Mouse (Mus musculus): ENCODE results near the gene Tpr. TPM values are rescaled to one million over a fixed set of nuclear protein-coding genes. Genes with fewer than 3 reads are reported as not detected.

The Tpr gene
- total and polyA plus RNA-seq, 2 experiments from 2014 or later, result 70.8 to 137 TPM

DNA sequence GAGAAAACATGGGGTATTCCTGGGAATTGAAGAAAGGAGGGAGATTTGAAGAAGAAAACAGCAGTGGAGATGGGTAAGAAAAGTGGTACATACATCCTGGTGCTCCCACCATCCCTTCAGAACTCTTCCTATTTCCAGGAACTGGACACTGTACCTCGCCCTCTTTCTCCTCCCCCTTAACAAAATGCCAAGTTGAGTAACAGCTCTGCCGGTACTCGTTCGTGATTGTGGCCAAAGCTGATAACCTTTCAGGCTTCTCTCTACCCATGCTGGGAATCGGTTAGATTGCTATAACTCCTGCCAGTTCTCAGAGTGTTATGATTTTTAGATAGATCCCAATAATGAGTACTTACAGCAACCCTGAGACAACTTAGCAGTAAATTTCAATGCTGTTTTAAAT is 66.3 kb downstream of the Tpr start:
- DNase-seq (ENCODE audit: low spot score) (no peak), ATAC-seq (no peak)
- no peak for TF ChIP-seq CTCF (IDR thresholded peaks at IDR 0.05; ENCODE audit: low read depth)
- H3K27ac ChIP-seq, result no peak overlapping the region
- no peaks in the 10 kb centered on the region for H3K4me1 ChIP-seq (ENCODE audit: insufficient read depth, low read length)
- WGBS, result 92% methylated on average over 5 of the region's 5 CpGs
- H3K4me3 ChIP-seq (ENCODE audit: low read length), result no peak overlapping the region
- no peaks in the 10 kb centered on the region for H3K27me3 ChIP-seq (ENCODE audit: insufficient read depth, low read length)
- H3K36me3 ChIP-seq (ENCODE audit: insufficient read depth, low read length), result no peaks in the 10 kb centered on the region
- H3K4me2 ChIP-seq (ENCODE audit: low read depth, low read length), result no peak overlapping the region
- no peaks in the 10 kb centered on the region for H3K9me3 ChIP-seq (ENCODE audit: low read length)
- no peak overlapping the region for H3K9ac ChIP-seq (replicated peaks; ENCODE audit: low read length)

DNA sequence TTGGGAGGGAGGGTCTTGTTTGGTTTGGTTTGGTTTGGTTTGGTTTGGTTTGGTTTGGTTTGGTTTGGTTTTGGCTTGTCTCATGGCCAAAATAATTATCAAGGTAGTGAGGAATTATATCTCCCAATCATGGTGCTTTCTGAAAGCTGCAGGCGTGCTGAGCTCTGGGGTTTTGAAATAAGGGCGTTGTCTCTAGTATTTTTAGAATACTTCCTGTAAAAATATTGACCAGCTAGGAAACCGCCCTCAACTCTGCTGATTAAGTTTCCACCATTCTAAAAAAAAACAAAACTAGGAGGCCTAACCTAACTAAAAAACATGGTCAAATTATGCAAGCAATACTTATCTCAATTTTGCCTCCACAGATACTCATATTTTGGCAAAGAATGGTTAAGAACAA is 67.0 kb downstream of the Tpr start:
- Histone ChIP-seq H3K4me3 (ENCODE audit: low read length) (no peak overlapping the region), H3K36me3 (ENCODE audit: insufficient read depth, low read length) (no peaks in the 10 kb centered on the region), H3K27ac (no peak overlapping the region), H3K4me2 (ENCODE audit: low read depth, low read length) (no peak overlapping the region), H3K4me1 (ENCODE audit: insufficient read depth, low read length) (no peaks in the 10 kb centered on the region), H3K9ac (replicated peaks; ENCODE audit: low read length) (no peak overlapping the region), H3K9me3 (ENCODE audit: low read length) (no peaks in the 10 kb centered on the region), H3K27me3 (ENCODE audit: insufficient read depth, low read length) (no peaks in the 10 kb centered on the region)
- no peak for TF ChIP-seq CTCF (IDR thresholded peaks at IDR 0.05; ENCODE audit: low read depth)
- WGBS, result 87% methylated on average over 3 of the region's 3 CpGs
- ATAC-seq, result no peak
- no peak for DNase-seq (ENCODE audit: low spot score)

DNA sequence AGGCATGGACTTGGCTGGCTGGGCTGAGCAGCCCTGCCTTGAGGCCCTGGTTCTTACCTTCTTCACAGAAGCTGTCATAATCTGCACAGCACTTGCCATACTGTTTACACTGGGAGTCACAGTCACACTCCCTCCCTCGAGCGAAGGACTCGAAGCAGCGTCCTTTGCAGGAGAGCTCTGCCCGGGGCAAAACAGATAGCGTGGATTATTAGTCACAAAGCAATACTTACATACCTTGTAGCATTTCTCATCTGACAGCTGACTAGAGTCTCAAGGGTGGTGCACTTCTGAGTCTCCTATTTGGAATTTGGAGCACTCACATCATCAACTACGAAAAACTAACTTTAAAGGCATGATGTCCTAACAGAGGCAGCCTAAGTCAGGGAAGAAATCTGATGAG is 68.0 kb downstream of the Tpr start:
- Histone ChIP-seq H3K4me1 (ENCODE audit: insufficient read depth, low read length) (no peaks in the 10 kb centered on the region), H3K27ac (no peak overlapping the region), H3K27me3 (ENCODE audit: insufficient read depth, low read length) (no peaks in the 10 kb centered on the region), H3K9ac (replicated peaks; ENCODE audit: low read length) (no peak overlapping the region), H3K9me3 (ENCODE audit: low read length) (no peaks in the 10 kb centered on the region), H3K4me3 (ENCODE audit: low read length) (no peak overlapping the region), H3K36me3 (ENCODE audit: insufficient read depth, low read length) (no peaks in the 10 kb centered on the region), H3K4me2 (ENCODE audit: low read depth, low read length) (no peak overlapping the region)
- no peak for TF ChIP-seq CTCF (IDR thresholded peaks at IDR 0.05; ENCODE audit: low read depth)
- ATAC-seq, result no peak
- DNase-seq (ENCODE audit: low spot score), result no peak
- 82% methylated on average over 7 of the region's 7 CpGs for WGBS

DNA sequence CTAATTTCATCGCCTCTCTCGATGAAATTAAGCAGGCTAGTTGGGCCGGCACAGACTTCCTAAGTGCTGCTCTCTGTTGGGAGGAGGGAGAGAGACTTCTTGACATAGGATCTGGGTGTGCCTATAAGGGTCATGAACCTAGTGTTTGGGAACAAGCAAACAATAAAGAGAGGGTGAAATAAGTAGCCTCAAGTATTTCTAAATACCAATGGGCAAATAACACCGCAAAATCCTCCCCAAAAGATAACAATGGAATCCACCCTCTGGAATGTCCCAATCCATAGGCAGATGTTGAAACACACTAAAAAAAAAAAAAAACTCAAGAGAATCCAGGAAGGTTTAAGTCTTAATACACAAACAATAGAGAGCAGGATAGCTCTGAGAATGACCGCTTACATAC is 70.4 kb downstream of the Tpr start:
- TF ChIP-seq CTCF (IDR thresholded peaks at IDR 0.05; ENCODE audit: low read depth), result no peak
- H3K9me3 ChIP-seq (ENCODE audit: low read length), result no peaks in the 10 kb centered on the region

DNA sequence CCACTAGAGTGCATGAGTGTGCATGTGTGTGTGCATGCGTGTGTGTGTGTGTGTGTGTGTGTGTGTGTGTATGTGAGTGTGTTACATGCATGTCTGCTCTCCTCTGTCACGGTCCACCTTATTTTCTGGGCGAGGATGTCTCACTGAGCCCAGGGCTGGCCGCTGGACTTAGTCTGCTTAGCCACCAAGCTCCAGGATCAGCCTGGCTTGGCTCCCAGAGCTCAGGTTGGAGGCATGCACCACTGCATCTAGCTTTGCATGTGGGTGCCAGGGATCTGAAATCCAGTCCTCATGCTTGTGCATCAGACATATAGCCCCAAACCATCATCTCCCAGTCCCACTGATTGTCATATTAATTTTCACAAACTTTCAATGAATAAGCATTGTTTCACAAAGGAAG is 71.1 kb downstream of the Tpr start:
- WGBS, result 94% methylated on average over 4 of the region's 4 CpGs

More for the DNA sequence above, 70.4 kb downstream of the Tpr start:
- Histone ChIP-seq H3K4me3 (ENCODE audit: low read length) (no peak overlapping the region), H3K4me2 (ENCODE audit: low read depth, low read length) (no peak overlapping the region), H3K9ac (replicated peaks; ENCODE audit: low read length) (no peak overlapping the region), H3K27ac (no peak overlapping the region), H3K4me1 (ENCODE audit: insufficient read depth, low read length) (no peaks in the 10 kb centered on the region), H3K36me3 (ENCODE audit: insufficient read depth, low read length) (no peaks in the 10 kb centered on the region), H3K27me3 (ENCODE audit: insufficient read depth, low read length) (no peaks in the 10 kb centered on the region)
- 86% methylated on average over 5 of the region's 5 CpGs for WGBS
- ATAC-seq (no peak), DNase-seq (ENCODE audit: low spot score) (no peak)

DNA sequence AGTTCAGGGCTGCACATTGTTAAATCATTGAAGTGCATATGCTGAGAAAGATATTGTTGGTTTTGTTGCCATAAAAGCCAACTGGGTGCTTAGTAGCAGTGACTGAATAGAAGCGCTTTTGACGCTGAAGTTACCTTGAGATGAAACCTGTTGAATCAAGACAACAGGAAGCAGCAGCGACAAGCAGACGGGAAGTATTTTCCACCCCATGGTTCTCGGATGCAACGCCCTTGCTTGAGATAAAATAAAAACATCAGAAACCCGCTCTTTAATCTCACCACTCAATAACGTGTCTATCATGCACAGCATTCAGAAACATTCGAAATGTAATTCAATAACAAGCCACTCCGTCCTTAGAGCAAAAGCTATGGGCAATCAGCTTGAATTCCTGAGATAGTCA is 72.7 kb downstream of the Tpr start:
- H3K27ac ChIP-seq, result no peak overlapping the region
- 88% methylated on average over 10 of the region's 10 CpGs for WGBS

More for the DNA sequence above, 71.1 kb downstream of the Tpr start:
- no peaks in the 10 kb centered on the region for H3K9me3 ChIP-seq (ENCODE audit: low read length)
- no peak overlapping the region for H3K27ac ChIP-seq
- DNase-seq (ENCODE audit: low spot score) (no peak), ATAC-seq (no peak)
- no peaks in the 10 kb centered on the region for H3K36me3 ChIP-seq (ENCODE audit: insufficient read depth, low read length)
- H3K9ac ChIP-seq (replicated peaks; ENCODE audit: low read length), result no peak overlapping the region
- H3K4me2 ChIP-seq (ENCODE audit: low read depth, low read length), result no peak overlapping the region
- no peak overlapping the region for H3K4me3 ChIP-seq (ENCODE audit: low read length)
- H3K27me3 ChIP-seq (ENCODE audit: insufficient read depth, low read length), result no peaks in the 10 kb centered on the region
- H3K4me1 ChIP-seq (ENCODE audit: insufficient read depth, low read length), result no peaks in the 10 kb centered on the region
- TF ChIP-seq CTCF (IDR thresholded peaks at IDR 0.05; ENCODE audit: low read depth), result no peak

DNA sequence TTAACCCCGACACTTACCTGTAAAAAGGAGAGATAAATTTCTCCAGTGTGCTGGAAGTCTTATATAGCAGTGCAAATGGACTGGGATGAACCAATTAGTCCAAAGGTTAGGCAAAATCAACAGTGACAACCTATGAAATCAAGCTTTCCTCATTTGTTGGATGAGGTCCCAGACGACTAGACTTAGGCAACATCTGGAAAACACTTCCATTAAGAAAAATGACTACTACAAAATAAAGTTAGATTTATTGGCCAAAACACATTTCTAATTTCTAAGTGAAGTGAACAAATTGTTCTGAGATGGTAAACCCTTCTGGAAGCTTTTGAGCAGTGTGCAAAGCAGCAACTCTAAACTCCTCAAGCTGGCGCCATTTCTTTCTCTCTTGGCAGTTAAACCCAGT is 73.5 kb downstream of the Tpr start, which contains the start of gene Prg4:
Prg4 (minus strand) TSS at position 34 of the 400 bp plus-strand sequence.
- ATAC-seq (no peak), DNase-seq (ENCODE audit: low spot score) (no peak)
- TF ChIP-seq CTCF (IDR thresholded peaks at IDR 0.05; ENCODE audit: low read depth), result no peak
- 85% methylated on average over 3 of the region's 3 CpGs for WGBS
- no peak within 1 kb of the TSS for H3K4me2 ChIP-seq (ENCODE audit: low read depth, low read length)
- no peaks in the 10 kb centered on the region for H3K36me3 ChIP-seq (ENCODE audit: insufficient read depth, low read length)
- no peak within 1 kb of the TSS for H3K9ac ChIP-seq (replicated peaks; ENCODE audit: low read length)
- H3K4me3 ChIP-seq (ENCODE audit: low read length), result no peak within 1 kb of the TSS
- no peak within 1 kb of the TSS for H3K27ac ChIP-seq
- no peaks in the 10 kb centered on the region for H3K27me3 ChIP-seq (ENCODE audit: insufficient read depth, low read length)
- H3K4me1 ChIP-seq (ENCODE audit: insufficient read depth, low read length), result no peaks in the 10 kb centered on the region
- no peaks in the 10 kb centered on the region for H3K9me3 ChIP-seq (ENCODE audit: low read length)

More for the DNA sequence above, 72.7 kb downstream of the Tpr start:
- no peak overlapping the region for H3K4me2 ChIP-seq (ENCODE audit: low read depth, low read length)
- no peaks in the 10 kb centered on the region for H3K4me1 ChIP-seq (ENCODE audit: insufficient read depth, low read length)
- no peaks in the 10 kb centered on the region for H3K27me3 ChIP-seq (ENCODE audit: insufficient read depth, low read length)
- no peak for TF ChIP-seq CTCF (IDR thresholded peaks at IDR 0.05; ENCODE audit: low read depth)
- no peak for ATAC-seq
- no peaks in the 10 kb centered on the region for H3K9me3 ChIP-seq (ENCODE audit: low read length)
- no peak for DNase-seq (ENCODE audit: low spot score)
- H3K36me3 ChIP-seq (ENCODE audit: insufficient read depth, low read length), result no peaks in the 10 kb centered on the region
- no peak overlapping the region for H3K9ac ChIP-seq (replicated peaks; ENCODE audit: low read length)
- no peak overlapping the region for H3K4me3 ChIP-seq (ENCODE audit: low read length)

Data from hindbrain, postnatal 0 days (tissue).